Mouse (Mus musculus): ENCODE results near the gene Xpo6.

DNA sequence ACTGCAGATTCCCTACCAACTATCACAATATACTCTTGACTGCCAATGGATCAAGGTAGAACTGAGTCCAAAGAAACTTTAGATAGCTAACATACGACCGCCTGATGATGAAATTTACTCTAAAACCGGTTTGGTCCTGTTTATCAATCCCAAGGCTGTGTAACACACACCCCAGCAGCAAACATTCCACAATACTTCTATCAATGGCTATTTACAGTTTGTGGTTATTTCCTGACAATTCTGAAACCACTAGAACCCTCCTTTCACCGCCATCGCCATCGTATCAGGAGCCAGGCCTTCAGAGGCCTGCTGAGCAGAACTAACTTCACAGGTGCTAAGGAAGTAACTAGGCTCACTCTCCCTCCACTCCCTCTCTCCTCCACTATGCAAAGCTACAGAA, 31.7 kb downstream of the Xpo6 start:
- TF ChIP-seq CTCF (IDR thresholded peaks at IDR 0.05; ENCODE audit: low read depth) (no peak), EP300 (IDR thresholded peaks at IDR 0.05; ENCODE audit: low read depth) (no peak)
